Mouse (Mus musculus) liver, embryonic 15.5 days (tissue): ENCODE measurements at regions not wholly inside any gene's neighbourhood (a gene's known extent, or its start where the extent isn't known, plus 50 kb on each side); places are given as distances from the start of the nearest gene placed in this dataset.

Experiments used
- ATAC-seq: fragments of 200-750 bp; cut with Nextera tagmentation; 2 replicates; pipeline ENCODE4 v1.8.0; 2017; ENCODE audit warnings: moderate number of reproducible peaks, mild to moderate bottlenecking, moderate library complexity; ENCODE audit not compliant: insufficient read depth
- H3K27ac ChIP-seq: fragments of 300-500 bp; sonication (generic); replicated peaks from 2 replicates; pipeline ENCODE4 v1.5.1; 2015; ENCODE audit warnings: mild to moderate bottlenecking, inconsistent platforms
- H3K27me3 ChIP-seq: fragments of 300-500 bp; sonication (generic); 2 replicates; pipeline ENCODE4 v1.6.1; 2015; ENCODE audit warnings: mild to moderate bottlenecking, inconsistent platforms
- H3K36me3 ChIP-seq: fragments of 300-500 bp; sonication (generic); replicated peaks from 2 replicates; pipeline ENCODE4 v1.6.1; 2015; ENCODE audit warnings: moderate library complexity, mild to moderate bottlenecking, inconsistent platforms
- H3K4me1 ChIP-seq: fragments of 300-500 bp; sonication (generic); replicated peaks from 2 replicates; pipeline ENCODE4 v1.6.1; 2015; ENCODE audit warnings: inconsistent platforms
- H3K4me2 ChIP-seq: fragments of 300-500 bp; sonication (generic); 2 replicates; pipeline ENCODE4 v1.6.1; 2015; ENCODE audit warnings: moderate library complexity, mild to moderate bottlenecking, inconsistent platforms
- H3K4me3 ChIP-seq: fragments of 300-500 bp; sonication (generic); replicated peaks from 2 replicates; pipeline ENCODE4 v1.5.1; 2015; ENCODE audit warnings: mild to moderate bottlenecking, inconsistent platforms
- H3K9ac ChIP-seq: fragments of 300-500 bp; sonication (generic); 2 replicates; pipeline ENCODE4 v1.6.1; 2015; ENCODE audit warnings: moderate library complexity, mild to moderate bottlenecking, inconsistent platforms
- H3K9me3 ChIP-seq: fragments of 300-500 bp; sonication (generic); replicated peaks from 2 replicates; pipeline ENCODE4 v1.6.1; 2016; ENCODE audit warnings: inconsistent platforms
- WGBS: fragments of 180-500 bp; shearing (Covaris S2); methylation state at CpG from one replicate; pipeline ENCODE4 v1.1.7; 2015; ENCODE audit warnings: mixed read lengths; ENCODE audit not compliant: insufficient replicate concordance; 5-methylcytosine and 5-hydroxymethylcytosine counted together

- 10% methylated on average over 3 of the region's 3 CpGs for WGBS
- ATAC-seq = no peak
- no peaks in the 10 kb centered on the region for H3K27me3 ChIP-seq
- no peak overlapping the region for H3K27ac ChIP-seq
- H3K4me1 ChIP-seq = no peaks in the 10 kb centered on the region
- no peak overlapping the region for H3K4me2 ChIP-seq
- no peaks in the 10 kb centered on the region for H3K36me3 ChIP-seq
- H3K4me3 ChIP-seq = no peak overlapping the region
- H3K9me3 ChIP-seq = no peaks in the 10 kb centered on the region
- no peak overlapping the region for H3K9ac ChIP-seq
These were observed 134.3 kb downstream of the Moxd1 start for GRCm38 (mm10) chr10:24357636-24358035.

- ATAC-seq = no peak
- no peak overlapping the region for H3K27ac ChIP-seq
- no peak overlapping the region for H3K4me2 ChIP-seq
- H3K4me1 ChIP-seq = no peaks in the 10 kb centered on the region
- H3K36me3 ChIP-seq = no peaks in the 10 kb centered on the region
- H3K9me3 ChIP-seq = no peaks in the 10 kb centered on the region
- 65% methylated on average over 3 of the region's 3 CpGs for WGBS
- H3K4me3 ChIP-seq = no peak overlapping the region
- no peak overlapping the region for H3K9ac ChIP-seq
- no peaks in the 10 kb centered on the region for H3K27me3 ChIP-seq
These were observed 138.1 kb downstream of the Moxd1 start for GRCm38 (mm10) chr10:24361424-24361823.

- WGBS = 60% methylated on average over 5 of the region's 5 CpGs
- H3K27ac ChIP-seq = no peak overlapping the region
- H3K9ac ChIP-seq = no peak overlapping the region
- H3K36me3 ChIP-seq = no peaks in the 10 kb centered on the region
- H3K27me3 ChIP-seq = no peaks in the 10 kb centered on the region
- no peak overlapping the region for H3K4me2 ChIP-seq
- H3K4me3 ChIP-seq = no peak overlapping the region
- ATAC-seq = no peak
- no peaks in the 10 kb centered on the region for H3K4me1 ChIP-seq
- H3K9me3 ChIP-seq = no peaks in the 10 kb centered on the region
These were observed 142.1 kb downstream of the Moxd1 start for GRCm38 (mm10) chr10:24365369-24365768.

GRCm38 (mm10) chr10:24367010-24367409 lies 143.7 kb downstream of the Moxd1 start:
- no peak overlapping the region for H3K4me3 ChIP-seq
- no peak overlapping the region for H3K27ac ChIP-seq
- H3K9me3 ChIP-seq = no peaks in the 10 kb centered on the region
- H3K27me3 ChIP-seq = no peaks in the 10 kb centered on the region
- no peaks in the 10 kb centered on the region for H3K4me1 ChIP-seq
- 69% methylated on average over 5 of the region's 5 CpGs for WGBS
- no peak overlapping the region for H3K9ac ChIP-seq
- H3K36me3 ChIP-seq = no peaks in the 10 kb centered on the region
- no peak for ATAC-seq
- H3K4me2 ChIP-seq = no peak overlapping the region

GRCm38 (mm10) chr10:24373957-24374356 lies 150.6 kb downstream of the Moxd1 start:
- H3K4me1 ChIP-seq = no peaks in the 10 kb centered on the region
- H3K9me3 ChIP-seq = no peaks in the 10 kb centered on the region
- H3K27me3 ChIP-seq = no peaks in the 10 kb centered on the region
- no peak overlapping the region for H3K4me2 ChIP-seq
- no peak overlapping the region for H3K4me3 ChIP-seq
- no peak overlapping the region for H3K9ac ChIP-seq
- ATAC-seq = no peak
- H3K27ac ChIP-seq = no peak overlapping the region
- H3K36me3 ChIP-seq = no peaks in the 10 kb centered on the region
- 52% methylated on average over 6 of the region's 6 CpGs for WGBS

- WGBS = 70% methylated on average over 5 of the region's 5 CpGs
- H3K4me1 ChIP-seq = no peaks in the 10 kb centered on the region
- H3K36me3 ChIP-seq = no peaks in the 10 kb centered on the region
- H3K4me2 ChIP-seq = no peak overlapping the region
- no peak overlapping the region for H3K27ac ChIP-seq
- no peaks in the 10 kb centered on the region for H3K9me3 ChIP-seq
- ATAC-seq = no peak
- H3K4me3 ChIP-seq = no peak overlapping the region
- no peak overlapping the region for H3K9ac ChIP-seq
- no peaks in the 10 kb centered on the region for H3K27me3 ChIP-seq
These were observed 156.0 kb downstream of the Moxd1 start for GRCm38 (mm10) chr10:24379291-24379690.

- H3K4me2 ChIP-seq = no peak overlapping the region
- no peak for ATAC-seq
- 61% methylated on average over 4 of the region's 4 CpGs for WGBS
These were observed 157.4 kb downstream of the Moxd1 start for GRCm38 (mm10) chr10:24380478-24381273.

GRCm38 (mm10) chr10:24381917-24382316 lies 158.6 kb downstream of the Moxd1 start:
- 13% methylated on average over 4 of the region's 4 CpGs for WGBS
- no peak overlapping the region for H3K9ac ChIP-seq

More at GRCm38 (mm10) chr10:24380478-24381273, 157.4 kb downstream of the Moxd1 start:
- Histone ChIP-seq H3K27ac (no peak overlapping the region), H3K36me3 (no peaks in the 10 kb centered on the region), H3K9me3 (no peaks in the 10 kb centered on the region), H3K27me3 (no peaks in the 10 kb centered on the region), H3K4me3 (no peak overlapping the region), H3K9ac (no peak overlapping the region), H3K4me1 (no peaks in the 10 kb centered on the region)

GRCm38 (mm10) chr10:24384061-24384460 lies 160.7 kb downstream of the Moxd1 start:
- ATAC-seq = no peak
- Histone ChIP-seq H3K27ac (no peak overlapping the region), H3K36me3 (no peaks in the 10 kb centered on the region), H3K4me1 (no peaks in the 10 kb centered on the region), H3K4me2 (no peak overlapping the region), H3K4me3 (no peak overlapping the region), H3K9ac (no peak overlapping the region), H3K9me3 (no peaks in the 10 kb centered on the region), H3K27me3 (no peaks in the 10 kb centered on the region)
- WGBS = 63% methylated on average over 2 of the region's 2 CpGs

More at GRCm38 (mm10) chr10:24381917-24382316, 158.6 kb downstream of the Moxd1 start:
- Histone ChIP-seq H3K36me3 (no peaks in the 10 kb centered on the region), H3K4me3 (no peak overlapping the region), H3K9me3 (no peaks in the 10 kb centered on the region), H3K4me1 (no peaks in the 10 kb centered on the region), H3K4me2 (no peak overlapping the region), H3K27me3 (no peaks in the 10 kb centered on the region), H3K27ac (no peak overlapping the region)
- no peak for ATAC-seq

GRCm38 (mm10) chr10:24388229-24388628 lies 164.9 kb downstream of the Moxd1 start:
- H3K36me3 ChIP-seq = no peaks in the 10 kb centered on the region

GRCm38 (mm10) chr10:24391039-24391438 lies 167.7 kb downstream of the Moxd1 start:
- 66% methylated on average over 6 of the region's 6 CpGs for WGBS
- H3K4me3 ChIP-seq = no peak overlapping the region
- ATAC-seq = no peak
- H3K27ac ChIP-seq = no peak overlapping the region
- no peak overlapping the region for H3K4me2 ChIP-seq
- no peaks in the 10 kb centered on the region for H3K4me1 ChIP-seq
- no peaks in the 10 kb centered on the region for H3K36me3 ChIP-seq
- no peak overlapping the region for H3K9ac ChIP-seq
- H3K9me3 ChIP-seq = no peaks in the 10 kb centered on the region
- H3K27me3 ChIP-seq = no peaks in the 10 kb centered on the region

More at GRCm38 (mm10) chr10:24388229-24388628, 164.9 kb downstream of the Moxd1 start:
- H3K27ac ChIP-seq = no peak overlapping the region
- no peaks in the 10 kb centered on the region for H3K4me1 ChIP-seq
- no peak overlapping the region for H3K4me2 ChIP-seq
- WGBS = 45% methylated on average over 2 of the region's 2 CpGs
- no peak for ATAC-seq
- H3K4me3 ChIP-seq = no peak overlapping the region
- H3K9ac ChIP-seq = no peak overlapping the region
- no peaks in the 10 kb centered on the region for H3K9me3 ChIP-seq
- H3K27me3 ChIP-seq = no peaks in the 10 kb centered on the region

- no peak for ATAC-seq
- no peak overlapping the region for H3K4me3 ChIP-seq
- no peaks in the 10 kb centered on the region for H3K9me3 ChIP-seq
- H3K27me3 ChIP-seq = no peaks in the 10 kb centered on the region
- H3K36me3 ChIP-seq = no peaks in the 10 kb centered on the region
- H3K4me1 ChIP-seq = no peaks in the 10 kb centered on the region
- H3K27ac ChIP-seq = no peak overlapping the region
- no peak overlapping the region for H3K4me2 ChIP-seq
- no peak overlapping the region for H3K9ac ChIP-seq
- WGBS = 57% methylated on average over 3 of the region's 3 CpGs
These were observed 168.7 kb downstream of the Moxd1 start for GRCm38 (mm10) chr10:24392066-24392465.
